18 mouse cellular contexts compared by ENCODE assay signal in genomic region chrX:77617368-77618144, GRCm38 (mm10).
A peak's percentile ranks its signal among the peaks of the same experiment; 100 is the strongest.
DNase-seq lines count a peak whose midpoint lies in the region; ATAC-seq and TF ChIP-seq lines count a peak whose summit lies in the region.
"Had no signal": no experiment of that assay in that cellular context is flagged by ENCODE, and none has a peak within 500 bp of the region (broad histone marks: within the 10 kb centered on the region; RNA-seq: fewer than 3 reads in every experiment).

No protein-coding gene starts in this region.

- TF ChIP-seq CTCF in stomach, postnatal 0 days (IDR thresholded peaks at IDR 0.05; ENCODE audit: low read depth) = no peak

- no peak overlapping the region for H3K9ac ChIP-seq in stomach, embryonic 14.5 days (replicated peaks; ENCODE audit: low read depth, low read length)
- H3K9ac ChIP-seq in stomach, postnatal 0 days (ENCODE audit: low read length) = no peak overlapping the region

- H3K9me3 ChIP-seq in heart, embryonic 10.5 days = no peaks in the 10 kb centered on the region
- H3K9me3 ChIP-seq in stomach, embryonic 14.5 days (ENCODE audit: control insufficient read depth, low read depth, low read length) = no peaks in the 10 kb centered on the region
- no peaks in the 10 kb centered on the region for H3K9me3 ChIP-seq in stomach, postnatal 0 days (ENCODE audit: control insufficient read depth, low read length)
- H3K9me3 ChIP-seq: G1E had no signal

- DNase-seq in heart, embryonic 10.5 days (ENCODE audit: low spot score) = no peak
- no peak for DNase-seq in heart, postnatal 4 days
- no peak for DNase-seq in stomach, postnatal 0 days (ENCODE audit: low spot score)
- peak; percentile 28 for DNase-seq in brain, adult 2 months (ENCODE audit: low read depth, low spot score)
- no peak for DNase-seq in cerebellum, adult 8-10 months
- DNase-seq in ovary, postnatal 10 days (ENCODE audit: low spot score) = no peak
- DNase-seq: adrenal gland, postnatal 36 days; cerebellum, adult 18-20 months; lung, adult 2 months; lung, postnatal 4 days; right cerebral cortex, postnatal 4 days; thymus, postnatal 25 days had no signal

- no peaks in the 10 kb centered on the region for H3K4me1 ChIP-seq in heart, embryonic 10.5 days
- H3K4me1 ChIP-seq in stomach, embryonic 14.5 days (ENCODE audit: control insufficient read depth, insufficient read depth, low read length) = no peaks in the 10 kb centered on the region
- no peaks in the 10 kb centered on the region for H3K4me1 ChIP-seq in stomach, postnatal 0 days (replicated peaks; ENCODE audit: control insufficient read depth, insufficient read depth)

- H3K27ac ChIP-seq in heart, embryonic 10.5 days = peak overlapping the region; percentile 64
- 0 out of 2 replicates have a peak overlapping the region, but pooled peaks have one; percentile 15 for H3K27ac ChIP-seq in stomach, embryonic 14.5 days (ENCODE audit: low read length)
- no peak overlapping the region for H3K27ac ChIP-seq in stomach, postnatal 0 days (replicated peaks)
- H3K27ac ChIP-seq: hindbrain, postnatal 0 days had no signal

- H3K36me3 ChIP-seq in heart, embryonic 10.5 days = no peaks in the 10 kb centered on the region
- H3K36me3 ChIP-seq in stomach, embryonic 14.5 days (ENCODE audit: control insufficient read depth, insufficient read depth, low read length) = no peaks in the 10 kb centered on the region
- H3K36me3 ChIP-seq in stomach, postnatal 0 days (ENCODE audit: control insufficient read depth, insufficient read depth, low read length) = no peaks in the 10 kb centered on the region
- H3K36me3 ChIP-seq: G1E had no signal

- no peak overlapping the region for H3K4me2 ChIP-seq in stomach, embryonic 14.5 days (replicated peaks; ENCODE audit: low read depth, low read length)
- no peak overlapping the region for H3K4me2 ChIP-seq in stomach, postnatal 0 days (replicated peaks; ENCODE audit: low read depth)
- H3K4me2 ChIP-seq: liver, embryonic 11.5 days had no signal

- ATAC-seq in stomach, embryonic 14.5 days (ENCODE audit: insufficient number of reproducible peaks, insufficient read depth, low FRiP score, low read depth) = no peak
- ATAC-seq in stomach, postnatal 0 days (ENCODE audit: low FRiP score, low TSS enrichment) = no peak
- ATAC-seq: hindbrain, postnatal 0 days; intestine, postnatal 0 days; midbrain, embryonic 16.5 days had no signal

- no peak overlapping the region for H3K4me3 ChIP-seq in heart, embryonic 10.5 days
- H3K4me3 ChIP-seq in stomach, embryonic 14.5 days (ENCODE audit: low read depth, low read length) = no peak overlapping the region
- no peak overlapping the region for H3K4me3 ChIP-seq in stomach, postnatal 0 days (ENCODE audit: low read depth, low read length)

- H3K27me3 ChIP-seq in heart, embryonic 10.5 days (ENCODE audit: insufficient read depth, poor library complexity, severe bottlenecking) = no peaks in the 10 kb centered on the region
- no peaks in the 10 kb centered on the region for H3K27me3 ChIP-seq in stomach, embryonic 14.5 days (ENCODE audit: control insufficient read depth, insufficient read depth, low read length)
- no peaks in the 10 kb centered on the region for H3K27me3 ChIP-seq in stomach, postnatal 0 days (ENCODE audit: control insufficient read depth, insufficient read depth, low read length)

- no peak for TF ChIP-seq EP300 in stomach, postnatal 0 days (optimal IDR thresholded peaks at IDR 0.05)

- 64% methylated on average over 6 of the region's 6 CpGs for WGBS in heart, embryonic 10.5 days
- 75% methylated on average over 6 of the region's 6 CpGs for WGBS in stomach, embryonic 14.5 days
- WGBS in stomach, postnatal 0 days = 53% methylated on average over 6 of the region's 6 CpGs
